Mouse (Mus musculus): ENCODE data around the gene Ccdc186. TPM values are rescaled to one million over a fixed set of nuclear protein-coding genes. Genes with fewer than 3 reads are reported as not detected.

Ccdc186 gene
- polyA plus RNA-seq, 1 experiment: 2.0 TPM

DNA sequence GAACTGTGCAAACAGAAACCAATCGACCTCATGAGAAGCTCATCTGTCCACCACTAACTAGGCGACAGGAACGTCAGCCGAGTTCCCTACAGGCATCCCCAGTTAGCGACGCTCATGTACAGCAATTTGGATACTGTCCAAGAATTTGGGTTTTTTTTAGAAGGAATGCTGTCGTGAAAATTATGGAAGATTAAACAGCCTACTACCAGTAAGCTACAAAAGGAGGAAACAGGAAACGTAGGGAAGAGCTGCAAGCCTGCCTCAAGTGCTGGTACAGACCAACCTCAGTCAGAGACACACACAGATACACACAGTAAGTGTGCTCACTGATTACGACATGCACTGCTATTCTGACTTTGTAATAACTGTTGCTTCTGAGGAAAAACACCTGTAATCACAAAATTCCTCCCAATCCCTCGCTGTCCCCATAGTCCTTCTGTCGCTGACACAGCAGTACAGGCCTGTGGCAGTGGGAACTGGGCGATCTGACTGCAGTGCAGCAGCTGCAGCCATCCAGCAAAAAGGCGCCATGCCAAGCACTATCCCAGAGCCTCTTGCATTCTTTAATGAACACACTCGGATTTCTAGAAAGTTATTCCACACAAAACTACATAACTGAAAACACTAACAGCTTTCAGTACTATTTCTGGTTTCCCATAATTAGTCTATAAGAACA, 4.0 kb downstream of the Ccdc186 start:
- peaks cover 5% of the 10 kb centered on the region for H3K36me3 ChIP-seq (ENCODE audit: control insufficient read depth, insufficient read depth, low read length)
- WGBS: 78% methylated on average over 14 of the region's 14 CpGs
- DNase-seq (ENCODE audit: low read depth in 1 of 2, low spot score in 2 of 2): no peak
- H3K27me3 ChIP-seq (ENCODE audit: control insufficient read depth, insufficient read depth, low read length): no peaks in the 10 kb centered on the region
- no peak for TF ChIP-seq CTCF (IDR thresholded peaks at IDR 0.05; ENCODE audit: extremely low read depth, insufficient read depth, insufficient read length, insufficient replicate concordance)
- TF ChIP-seq POLR2A (IDR thresholded peaks at IDR 0.05; ENCODE audit: low read depth, low read length): no peak
- H3K4me3 ChIP-seq (ENCODE audit: extremely low read depth, insufficient read depth, insufficient read length): no peak overlapping the region
- no peak overlapping the region for H3K27ac ChIP-seq (ENCODE audit: insufficient read depth, low read length)
- H3K4me1 ChIP-seq (ENCODE audit: control insufficient read depth, insufficient read depth, insufficient read length): no peaks in the 10 kb centered on the region

DNA sequence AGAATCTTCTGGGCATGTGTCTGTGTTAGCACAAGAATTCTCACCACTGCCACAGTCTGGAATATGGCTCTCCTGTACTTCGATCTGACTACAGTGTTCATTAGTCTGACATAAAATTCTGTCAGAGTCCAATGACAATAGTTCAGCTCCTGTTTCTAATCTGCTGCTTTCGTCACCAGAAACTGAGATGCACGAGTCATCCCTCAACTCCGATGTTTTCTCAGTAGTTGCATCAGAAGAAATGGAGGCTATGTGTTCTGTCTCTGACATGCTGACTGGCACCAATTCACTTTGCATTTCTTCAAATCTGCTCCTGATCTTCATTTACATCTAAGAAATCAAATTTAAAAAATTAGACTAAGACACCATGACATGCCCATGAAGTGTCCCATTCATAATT, 8.6 kb downstream of the Ccdc186 start:
- WGBS: 93% methylated on average over 4 of the region's 4 CpGs

DNA sequence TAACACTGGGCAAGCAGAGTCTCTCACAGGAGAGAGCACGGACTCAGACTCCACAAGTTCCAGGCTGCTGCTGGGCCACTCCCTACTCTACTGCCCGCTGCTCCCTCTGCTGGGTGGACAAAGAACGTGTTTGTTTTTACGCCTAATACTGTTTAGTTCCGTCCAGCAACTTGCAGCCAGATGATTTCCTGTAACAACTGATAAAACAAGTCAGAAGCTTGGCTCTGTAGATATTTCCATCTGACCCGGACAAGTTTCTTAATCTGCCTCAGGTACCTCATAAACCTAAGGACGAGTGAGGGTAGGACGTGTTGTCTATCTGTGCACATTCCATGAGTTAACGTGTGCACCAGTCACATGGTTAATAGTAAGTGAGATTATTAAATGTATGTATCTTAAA, 10.4 kb downstream of the Ccdc186 start:
- 57% methylated on average over 9 of the region's 9 CpGs for WGBS
- H3K36me3 ChIP-seq (ENCODE audit: control insufficient read depth, insufficient read depth, low read length): peaks cover 19% of the 10 kb centered on the region
- TF ChIP-seq POLR2A (IDR thresholded peaks at IDR 0.05; ENCODE audit: low read depth, low read length): no peak
- peak; percentile 33; the same call in 1 of the 2 replicates for TF ChIP-seq CTCF (IDR thresholded peaks at IDR 0.05; ENCODE audit: extremely low read depth, insufficient read depth, insufficient read length, insufficient replicate concordance)
- 0 out of 2 replicates have a peak, but pooled peaks cover 2% of the 10 kb centered on the region for H3K4me1 ChIP-seq (ENCODE audit: control insufficient read depth, insufficient read depth, insufficient read length)
- no peak overlapping the region for H3K27ac ChIP-seq (ENCODE audit: insufficient read depth, low read length)
- H3K4me3 ChIP-seq (ENCODE audit: extremely low read depth, insufficient read depth, insufficient read length): no peak overlapping the region
- H3K27me3 ChIP-seq (ENCODE audit: control insufficient read depth, insufficient read depth, low read length): no peaks in the 10 kb centered on the region
- DNase-seq (ENCODE audit: low read depth in 1 of 2, low spot score in 2 of 2): peak in 1 of 2 experiments; percentile 45

More for the DNA sequence above, 8.6 kb downstream of the Ccdc186 start:
- TF ChIP-seq CTCF (IDR thresholded peaks at IDR 0.05; ENCODE audit: extremely low read depth, insufficient read depth, insufficient read length, insufficient replicate concordance): no peak
- no peak for TF ChIP-seq POLR2A (IDR thresholded peaks at IDR 0.05; ENCODE audit: low read depth, low read length)
- no peak for DNase-seq (ENCODE audit: low read depth in 1 of 2, low spot score in 2 of 2)
- H3K27ac ChIP-seq (ENCODE audit: insufficient read depth, low read length): no peak overlapping the region
- no peaks in the 10 kb centered on the region for H3K27me3 ChIP-seq (ENCODE audit: control insufficient read depth, insufficient read depth, low read length)
- H3K4me3 ChIP-seq (ENCODE audit: extremely low read depth, insufficient read depth, insufficient read length): no peak overlapping the region
- H3K4me1 ChIP-seq (ENCODE audit: control insufficient read depth, insufficient read depth, insufficient read length): 0 out of 2 replicates have a peak, but pooled peaks cover 2% of the 10 kb centered on the region
- H3K36me3 ChIP-seq (ENCODE audit: control insufficient read depth, insufficient read depth, low read length): peaks cover 13% of the 10 kb centered on the region

DNA sequence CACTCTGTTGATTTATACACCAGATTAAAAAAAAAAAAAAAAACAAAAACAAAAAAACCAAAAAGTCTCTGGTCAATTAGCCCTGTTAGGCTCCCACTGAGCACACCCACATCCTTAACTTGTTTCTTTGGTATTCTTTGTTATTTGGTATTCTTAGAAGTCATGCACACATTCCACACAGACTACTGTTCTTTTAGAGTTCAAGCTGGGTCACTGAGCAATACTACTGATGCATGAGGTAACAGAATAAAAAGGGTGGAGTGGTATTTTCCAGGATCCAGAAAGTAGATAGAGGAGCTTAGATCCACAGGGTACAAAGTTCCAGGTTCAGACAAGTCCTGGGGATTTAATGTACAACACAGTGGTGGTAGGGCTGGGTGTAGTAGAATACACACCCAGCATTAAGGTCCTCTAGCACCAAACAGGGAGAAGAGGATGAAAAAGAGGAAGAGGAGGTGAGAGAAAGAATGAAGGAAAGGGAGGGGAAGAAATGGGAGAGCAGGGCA, 11.3 kb downstream of the Ccdc186 start:
- no peak for DNase-seq (ENCODE audit: low read depth in 1 of 2, low spot score in 2 of 2)
- H3K4me3 ChIP-seq (ENCODE audit: extremely low read depth, insufficient read depth, insufficient read length): no peak overlapping the region
- TF ChIP-seq POLR2A (IDR thresholded peaks at IDR 0.05; ENCODE audit: low read depth, low read length) (no peak), CTCF (IDR thresholded peaks at IDR 0.05; ENCODE audit: extremely low read depth, insufficient read depth, insufficient read length, insufficient replicate concordance) (no peak)
- H3K27me3 ChIP-seq (ENCODE audit: control insufficient read depth, insufficient read depth, low read length): no peaks in the 10 kb centered on the region
- H3K36me3 ChIP-seq (ENCODE audit: control insufficient read depth, insufficient read depth, low read length): peaks cover 19% of the 10 kb centered on the region
- no peak overlapping the region for H3K27ac ChIP-seq (ENCODE audit: insufficient read depth, low read length)
- H3K4me1 ChIP-seq (ENCODE audit: control insufficient read depth, insufficient read depth, insufficient read length): 0 out of 2 replicates have a peak, but pooled peaks cover 2% of the 10 kb centered on the region

DNA sequence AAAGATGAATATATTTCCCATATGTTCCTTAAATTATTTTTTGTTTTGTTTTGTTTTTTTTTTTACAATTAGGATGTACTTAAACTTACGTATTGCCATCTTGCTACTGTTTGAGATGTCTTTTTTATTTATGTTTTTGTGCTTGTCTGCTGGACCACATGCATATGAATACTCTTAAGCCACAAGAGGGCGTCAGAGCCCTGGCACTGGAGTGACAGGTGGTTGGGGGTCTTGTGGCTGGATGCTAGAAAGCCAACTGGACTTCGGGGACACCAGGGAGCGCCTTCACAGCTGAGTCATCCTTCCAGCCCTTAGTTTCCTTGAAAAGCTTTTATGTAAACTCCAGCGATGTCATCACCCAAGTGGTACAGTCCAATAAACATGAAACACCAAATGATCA, 13.2 kb downstream of the Ccdc186 start:
- no peak overlapping the region for H3K4me3 ChIP-seq (ENCODE audit: extremely low read depth, insufficient read depth, insufficient read length)
- H3K27ac ChIP-seq (ENCODE audit: insufficient read depth, low read length): no peak overlapping the region
- peaks cover 18% of the 10 kb centered on the region for H3K36me3 ChIP-seq (ENCODE audit: control insufficient read depth, insufficient read depth, low read length)
- H3K27me3 ChIP-seq (ENCODE audit: control insufficient read depth, insufficient read depth, low read length): no peaks in the 10 kb centered on the region
- TF ChIP-seq POLR2A (IDR thresholded peaks at IDR 0.05; ENCODE audit: low read depth, low read length) (no peak), CTCF (IDR thresholded peaks at IDR 0.05; ENCODE audit: extremely low read depth, insufficient read depth, insufficient read length, insufficient replicate concordance) (peak; percentile 13; the same call in 1 of the 2 replicates)
- 0 out of 2 replicates have a peak, but pooled peaks cover 2% of the 10 kb centered on the region for H3K4me1 ChIP-seq (ENCODE audit: control insufficient read depth, insufficient read depth, insufficient read length)
- DNase-seq (ENCODE audit: low read depth in 1 of 2, low spot score in 2 of 2): no peak
- 84% methylated on average over 5 of the region's 5 CpGs for WGBS

DNA sequence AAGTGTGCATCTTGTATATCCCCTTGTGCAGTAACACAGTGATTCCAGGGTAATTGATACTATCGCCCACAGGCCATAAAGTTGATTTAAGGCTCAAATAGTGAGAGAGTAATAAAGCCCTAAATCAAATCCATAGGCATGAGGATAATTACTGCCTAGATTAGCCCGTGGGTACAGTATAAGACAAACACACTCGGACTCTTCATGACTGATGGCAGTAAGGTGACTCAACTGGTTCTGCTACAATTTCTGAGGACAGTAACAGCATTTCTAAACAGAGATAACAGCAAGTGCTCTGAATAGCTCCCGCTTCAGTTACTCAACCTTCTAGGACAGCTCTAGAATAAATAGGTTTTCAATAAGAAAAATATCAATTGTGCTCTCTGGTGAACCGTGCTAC, 14.9 kb downstream of the Ccdc186 start:
- Histone ChIP-seq H3K36me3 (ENCODE audit: control insufficient read depth, insufficient read depth, low read length) (peaks cover 15% of the 10 kb centered on the region), H3K27me3 (ENCODE audit: control insufficient read depth, insufficient read depth, low read length) (no peaks in the 10 kb centered on the region), H3K27ac (ENCODE audit: insufficient read depth, low read length) (no peak overlapping the region), H3K4me3 (ENCODE audit: extremely low read depth, insufficient read depth, insufficient read length) (no peak overlapping the region), H3K4me1 (ENCODE audit: control insufficient read depth, insufficient read depth, insufficient read length) (0 out of 2 replicates have a peak, but pooled peaks cover 2% of the 10 kb centered on the region)
- TF ChIP-seq CTCF (IDR thresholded peaks at IDR 0.05; ENCODE audit: extremely low read depth, insufficient read depth, insufficient read length, insufficient replicate concordance) (no peak), POLR2A (IDR thresholded peaks at IDR 0.05; ENCODE audit: low read depth, low read length) (no peak)
- WGBS: 96% methylated on average over 5 of the region's 5 CpGs
- DNase-seq (ENCODE audit: low read depth in 1 of 2, low spot score in 2 of 2): no peak

GRCm38 (mm10) chr19:56805366-56805765, 16.6 kb downstream of the Ccdc186 start:
- WGBS: 32% methylated on average over 2 of the region's 2 CpGs
- Histone ChIP-seq H3K4me3 (ENCODE audit: extremely low read depth, insufficient read depth, insufficient read length) (no peak overlapping the region), H3K36me3 (ENCODE audit: control insufficient read depth, insufficient read depth, low read length) (peaks cover 24% of the 10 kb centered on the region), H3K27ac (ENCODE audit: insufficient read depth, low read length) (no peak overlapping the region), H3K4me1 (ENCODE audit: control insufficient read depth, insufficient read depth, insufficient read length) (no peaks in the 10 kb centered on the region), H3K27me3 (ENCODE audit: control insufficient read depth, insufficient read depth, low read length) (no peaks in the 10 kb centered on the region)
- no peak for TF ChIP-seq CTCF (IDR thresholded peaks at IDR 0.05; ENCODE audit: extremely low read depth, insufficient read depth, insufficient read length, insufficient replicate concordance)
- TF ChIP-seq POLR2A (IDR thresholded peaks at IDR 0.05; ENCODE audit: low read depth, low read length): no peak
- DNase-seq (ENCODE audit: low read depth in 1 of 2, low spot score in 2 of 2): peak in 1 of 2 experiments; percentile 54

Data from spleen, adult 2 months (tissue).